Mouse (Mus musculus) MEL (cell line): ENCODE data around the gene Tjp1.

Source experiments
- CHD2 ChIP-seq: IDR thresholded peaks from 2 replicates; pipeline ENCODE4 v1.6.1; 2011; ENCODE audit warnings: low read length, improper control_type of control experiment
- CTCF ChIP-seq, 3 experiments: IDR thresholded peaks in 2 of 3; conservative IDR thresholded peaks in 1 of 3; 2 replicates each; pipeline ENCODE4 v1.5.1; 2011 to 2012; ENCODE audit warnings: low read length in 3 of 3, low read depth in 2 of 3, mild to moderate bottlenecking in 2 of 3, improper control_type of control experiment in 1 of 3, inconsistent platforms in 1 of 3, mixed read lengths in 1 of 3, moderate library complexity in 1 of 3; ENCODE audit not compliant: control insufficient read depth in 1 of 3, insufficient read depth in 1 of 3, poor library complexity in 1 of 3, severe bottlenecking in 1 of 3
- E2F4 ChIP-seq: IDR thresholded peaks from 2 replicates; pipeline ENCODE4 v1.6.1; 2011; ENCODE audit warnings: low read depth, low read length, improper control_type of control experiment, borderline replicate concordance
- ELF1 ChIP-seq: IDR thresholded peaks from 2 replicates; pipeline ENCODE4 v1.6.1; 2014; ENCODE audit warnings: low read depth, mild to moderate bottlenecking, inconsistent platforms, low read length, improper control_type of control experiment, moderate library complexity
- GATA1 ChIP-seq: IDR thresholded peaks from 2 replicates; pipeline ENCODE4 v1.6.1; 2011; ENCODE audit warnings: low read depth, low read length, improper control_type of control experiment
- MAX ChIP-seq: IDR thresholded peaks from 2 replicates; pipeline ENCODE4 v1.6.1; 2011; ENCODE audit warnings: low read length, improper control_type of control experiment
- POLR2A ChIP-seq, 2 experiments: IDR thresholded peaks; 2 replicates each; pipeline ENCODE4 v1.6.1; 2011 to 2012; ENCODE audit warnings: low read length in 2 of 2, mild to moderate bottlenecking in 2 of 2, control low read depth in 1 of 2, improper control_type of control experiment in 1 of 2, low read depth in 1 of 2, moderate library complexity in 1 of 2; ENCODE audit not compliant: control insufficient read depth in 1 of 2, insufficient read depth in 1 of 2, poor library complexity in 1 of 2
- RAD21 ChIP-seq: IDR thresholded peaks from 2 replicates; pipeline ENCODE4 v1.6.1; 2011; ENCODE audit warnings: mild to moderate bottlenecking, low read depth, low read length, improper control_type of control experiment
- SMC3 ChIP-seq: IDR thresholded peaks from 2 replicates; pipeline ENCODE4 v1.6.1; 2011; ENCODE audit warnings: low read depth, low read length, improper control_type of control experiment
- TCF12 ChIP-seq: IDR thresholded peaks from 2 replicates; pipeline ENCODE4 v1.6.1; 2014; ENCODE audit warnings: low read depth, mild to moderate bottlenecking, inconsistent platforms, low read length, improper control_type of control experiment, moderate library complexity
- USF2 ChIP-seq, 2 experiments: IDR thresholded peaks; 2 replicates each; pipeline ENCODE4 v1.6.1; 2011 to 2012; ENCODE audit warnings: improper control_type of control experiment in 2 of 2, low read length in 2 of 2, borderline replicate concordance in 1 of 2, inconsistent platforms in 1 of 2, low read depth in 1 of 2, mild to moderate bottlenecking in 1 of 2; ENCODE audit not compliant: insufficient read depth in 1 of 2

GRCm38 (mm10) chr7:65373336-65373735 lies 154.2 kb downstream of the Tjp1 start:
- TF ChIP-seq GATA1: no peak
- no peak for TF ChIP-seq POLR2A (IDR thresholded peaks at IDR 0.05; ENCODE audit: control insufficient read depth in 1 of 2, insufficient read depth in 1 of 2, low read depth in 1 of 2, low read length in 2 of 2, poor library complexity in 1 of 2)
- TF ChIP-seq USF2 (IDR thresholded peaks at IDR 0.05; ENCODE audit: borderline replicate concordance in 1 of 2, insufficient read depth in 1 of 2, low read depth in 1 of 2, low read length in 2 of 2): no peak
- TF ChIP-seq RAD21: no peak
- no peak for TF ChIP-seq MAX
- TF ChIP-seq ELF1: no peak
- no peak for TF ChIP-seq CHD2
- no peak for TF ChIP-seq TCF12
- no peak for TF ChIP-seq SMC3
- no peak for TF ChIP-seq CTCF (IDR thresholded peaks at IDR 0.05 in 2 of 3, conservative IDR thresholded peaks at IDR 0.05 in 1 of 3; ENCODE audit: control insufficient read depth in 1 of 3, insufficient read depth in 1 of 3, low read depth in 2 of 3, low read length in 3 of 3, poor library complexity in 1 of 3, severe bottlenecking in 1 of 3)
- TF ChIP-seq E2F4: no peak
